Mouse (Mus musculus): ENCODE data around the gene Cd200r2. TPM values are rescaled to one million over a fixed set of nuclear protein-coding genes. Genes with fewer than 3 reads are reported as not detected.

Cd200r2 gene
- polyA plus RNA-seq, 1 experiment from 2014 or later: 0.49 TPM

- WGBS (ENCODE audit: insufficient replicate concordance): 73% methylated on average over 1 of the region's 1 CpGs
Measured at GRCm38 (mm10) chr16:44932016-44932415, 65.1 kb downstream of the Cd200r2 start.

GRCm38 (mm10) chr16:44943468-44943867 is 76.6 kb downstream of the Cd200r2 start, which contains the start of gene Cd200r3:
Gene Cd200r3, plus strand, starts transcription at chr16:44943678.
- Histone ChIP-seq H3K36me3 (ENCODE audit: control insufficient read depth, insufficient read depth, low read length) (no peaks in the 10 kb centered on the region), H3K4me3 (ENCODE audit: low read depth, low read length) (no peak within 1 kb of the TSS), H3K9me3 (replicated peaks; ENCODE audit: control insufficient read depth, low read length) (no peaks in the 10 kb centered on the region), H3K4me2 (no peak within 1 kb of the TSS), H3K27ac (ENCODE audit: low read depth, low read length) (no peak within 1 kb of the TSS), H3K27me3 (ENCODE audit: control insufficient read depth, insufficient read depth, low read length) (no peaks in the 10 kb centered on the region), H3K9ac (ENCODE audit: low read depth, low read length) (no peak within 1 kb of the TSS), H3K4me1 (ENCODE audit: control insufficient read depth, insufficient read depth, low read length) (no peaks in the 10 kb centered on the region)
- 63% methylated on average over 3 of the region's 3 CpGs for WGBS (ENCODE audit: insufficient replicate concordance)
- no peak for ATAC-seq (replicated peaks; ENCODE audit: insufficient number of reproducible peaks, low FRiP score, low TSS enrichment)

More at GRCm38 (mm10) chr16:44932016-44932415, 65.1 kb downstream of the Cd200r2 start:
- Histone ChIP-seq H3K4me2 (no peak overlapping the region), H3K4me1 (ENCODE audit: control insufficient read depth, insufficient read depth, low read length) (no peaks in the 10 kb centered on the region), H3K4me3 (ENCODE audit: low read depth, low read length) (no peak overlapping the region), H3K27ac (ENCODE audit: low read depth, low read length) (no peak overlapping the region), H3K27me3 (ENCODE audit: control insufficient read depth, insufficient read depth, low read length) (no peaks in the 10 kb centered on the region), H3K36me3 (ENCODE audit: control insufficient read depth, insufficient read depth, low read length) (no peaks in the 10 kb centered on the region), H3K9me3 (replicated peaks; ENCODE audit: control insufficient read depth, low read length) (no peaks in the 10 kb centered on the region), H3K9ac (ENCODE audit: low read depth, low read length) (no peak overlapping the region)
- ATAC-seq (replicated peaks; ENCODE audit: insufficient number of reproducible peaks, low FRiP score, low TSS enrichment): no peak

- Histone ChIP-seq H3K4me3 (ENCODE audit: low read depth, low read length) (no peak overlapping the region), H3K27ac (ENCODE audit: low read depth, low read length) (no peak overlapping the region), H3K4me1 (ENCODE audit: control insufficient read depth, insufficient read depth, low read length) (no peaks in the 10 kb centered on the region), H3K4me2 (no peak overlapping the region), H3K9me3 (replicated peaks; ENCODE audit: control insufficient read depth, low read length) (no peaks in the 10 kb centered on the region), H3K27me3 (ENCODE audit: control insufficient read depth, insufficient read depth, low read length) (no peaks in the 10 kb centered on the region), H3K36me3 (ENCODE audit: control insufficient read depth, insufficient read depth, low read length) (no peaks in the 10 kb centered on the region), H3K9ac (ENCODE audit: low read depth, low read length) (no peak overlapping the region)
- ATAC-seq (replicated peaks; ENCODE audit: insufficient number of reproducible peaks, low FRiP score, low TSS enrichment): no peak
- 59% methylated on average over 4 of the region's 4 CpGs for WGBS (ENCODE audit: insufficient replicate concordance)
Measured at GRCm38 (mm10) chr16:44951360-44952114, 84.6 kb downstream of the Cd200r2 start.

- H3K36me3 ChIP-seq (ENCODE audit: control insufficient read depth, insufficient read depth, low read length): no peaks in the 10 kb centered on the region
- no peak for ATAC-seq (replicated peaks; ENCODE audit: insufficient number of reproducible peaks, low FRiP score, low TSS enrichment)
- H3K4me1 ChIP-seq (ENCODE audit: control insufficient read depth, insufficient read depth, low read length): no peaks in the 10 kb centered on the region
- no peak overlapping the region for H3K27ac ChIP-seq (ENCODE audit: low read depth, low read length)
- H3K9me3 ChIP-seq (replicated peaks; ENCODE audit: control insufficient read depth, low read length): no peaks in the 10 kb centered on the region
- no peak overlapping the region for H3K4me2 ChIP-seq
- H3K4me3 ChIP-seq (ENCODE audit: low read depth, low read length): no peak overlapping the region
- H3K9ac ChIP-seq (ENCODE audit: low read depth, low read length): no peak overlapping the region
- WGBS (ENCODE audit: insufficient replicate concordance): 83% methylated on average over 2 of the region's 2 CpGs
- H3K27me3 ChIP-seq (ENCODE audit: control insufficient read depth, insufficient read depth, low read length): no peaks in the 10 kb centered on the region
Measured at GRCm38 (mm10) chr16:44962296-44962695, 95.4 kb downstream of the Cd200r2 start.

- 0 out of 2 replicates have a peak overlapping the region, but pooled peaks have one; percentile 41 for H3K27ac ChIP-seq (ENCODE audit: low read depth, low read length)
- H3K9me3 ChIP-seq (replicated peaks; ENCODE audit: control insufficient read depth, low read length): no peaks in the 10 kb centered on the region
- H3K4me1 ChIP-seq (ENCODE audit: control insufficient read depth, insufficient read depth, low read length): no peaks in the 10 kb centered on the region
- no peak overlapping the region for H3K4me2 ChIP-seq
- H3K36me3 ChIP-seq (ENCODE audit: control insufficient read depth, insufficient read depth, low read length): no peaks in the 10 kb centered on the region
- no peak overlapping the region for H3K4me3 ChIP-seq (ENCODE audit: low read depth, low read length)
- WGBS (ENCODE audit: insufficient replicate concordance): 42% methylated on average over 2 of the region's 2 CpGs
- H3K9ac ChIP-seq (ENCODE audit: low read depth, low read length): no peak overlapping the region
- ATAC-seq (replicated peaks; ENCODE audit: insufficient number of reproducible peaks, low FRiP score, low TSS enrichment): no peak
- no peaks in the 10 kb centered on the region for H3K27me3 ChIP-seq (ENCODE audit: control insufficient read depth, insufficient read depth, low read length)
Measured at GRCm38 (mm10) chr16:44962777-44963176, 95.9 kb downstream of the Cd200r2 start.

GRCm38 (mm10) chr16:44964526-44965374 is 97.9 kb downstream of the Cd200r2 start:
- Histone ChIP-seq H3K36me3 (ENCODE audit: control insufficient read depth, insufficient read depth, low read length) (no peaks in the 10 kb centered on the region), H3K27me3 (ENCODE audit: control insufficient read depth, insufficient read depth, low read length) (no peaks in the 10 kb centered on the region), H3K9me3 (replicated peaks; ENCODE audit: control insufficient read depth, low read length) (no peaks in the 10 kb centered on the region), H3K27ac (ENCODE audit: low read depth, low read length) (peak overlapping the region; percentile 37), H3K4me2 (no peak overlapping the region), H3K4me3 (ENCODE audit: low read depth, low read length) (no peak overlapping the region), H3K9ac (ENCODE audit: low read depth, low read length) (no peak overlapping the region), H3K4me1 (ENCODE audit: control insufficient read depth, insufficient read depth, low read length) (no peaks in the 10 kb centered on the region)
- no peak for ATAC-seq (replicated peaks; ENCODE audit: insufficient number of reproducible peaks, low FRiP score, low TSS enrichment)
- 71% methylated on average over 6 of the region's 6 CpGs for WGBS (ENCODE audit: insufficient replicate concordance)

GRCm38 (mm10) chr16:44965428-44965827 is 98.5 kb downstream of the Cd200r2 start:
- 82% methylated on average over 8 of the region's 8 CpGs for WGBS (ENCODE audit: insufficient replicate concordance)
- no peaks in the 10 kb centered on the region for H3K9me3 ChIP-seq (replicated peaks; ENCODE audit: control insufficient read depth, low read length)

More at GRCm38 (mm10) chr16:44965428-44965827, 98.5 kb downstream of the Cd200r2 start:
- Histone ChIP-seq H3K4me3 (ENCODE audit: low read depth, low read length) (no peak overlapping the region), H3K4me2 (no peak overlapping the region), H3K4me1 (ENCODE audit: control insufficient read depth, insufficient read depth, low read length) (no peaks in the 10 kb centered on the region), H3K27me3 (ENCODE audit: control insufficient read depth, insufficient read depth, low read length) (no peaks in the 10 kb centered on the region), H3K9ac (ENCODE audit: low read depth, low read length) (no peak overlapping the region), H3K36me3 (ENCODE audit: control insufficient read depth, insufficient read depth, low read length) (no peaks in the 10 kb centered on the region), H3K27ac (ENCODE audit: low read depth, low read length) (peak overlapping the region; percentile 37)
- no peak for ATAC-seq (replicated peaks; ENCODE audit: insufficient number of reproducible peaks, low FRiP score, low TSS enrichment)

Data from heart, embryonic 11.5 days (tissue).